Mouse (Mus musculus) testis, adult 2 months (tissue): ENCODE measurements around the gene Lhx5.

Experiments used
- CTCF ChIP-seq: fragments of 200-500 bp; IDR thresholded peaks from 2 replicates; pipeline ENCODE4 v1.5.1; 2012; ENCODE audit warnings: low read depth, mild to moderate bottlenecking, inconsistent platforms, low read length, moderate library complexity; ENCODE audit not compliant: control insufficient read depth, insufficient read depth, insufficient replicate concordance
- POLR2A ChIP-seq: fragments of 200-500 bp; IDR thresholded peaks from 2 replicates; pipeline ENCODE4 v1.6.1; 2012; ENCODE audit warnings: low read depth, mild to moderate bottlenecking, inconsistent platforms, low read length, moderate library complexity; ENCODE audit not compliant: control insufficient read depth

GRCm38 (mm10) chr5:120440733-120441132 is 9.2 kb downstream of the Lhx5 start:
- peak; percentile 91 for TF ChIP-seq CTCF
- no peak for TF ChIP-seq POLR2A
